ENCODE assay signal across 19 mouse cellular contexts in the genomic region with DNA sequence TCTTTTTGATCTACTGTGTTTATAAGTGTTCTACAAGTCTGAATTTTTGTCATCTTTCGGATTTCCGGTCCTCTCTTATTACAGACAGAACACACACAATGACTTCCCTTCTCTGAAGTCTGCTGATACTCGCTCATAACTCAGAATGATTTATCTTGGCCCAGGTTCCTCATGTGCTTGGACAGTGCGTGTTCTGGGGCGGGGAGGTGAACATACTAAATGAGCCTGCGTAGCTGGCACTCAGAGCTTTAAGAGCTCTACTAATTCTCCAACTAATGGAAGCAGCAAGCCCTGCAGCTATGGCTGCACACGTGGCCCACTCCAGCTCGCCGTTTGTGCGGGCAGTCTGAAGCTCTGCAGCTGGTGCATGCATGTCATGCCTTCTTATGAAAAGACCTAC. TPM values are rescaled to one million over a fixed set of nuclear protein-coding genes. Genes with fewer than 3 reads are reported as not detected.
A peak's percentile ranks its signal among the peaks of the same experiment; 100 is the strongest.
DNase-seq lines count a peak whose midpoint lies in the region; ATAC-seq lines count a peak whose summit lies in the region.
"Had no signal": no experiment of that assay in that cellular context is flagged by ENCODE, and none has a peak within 500 bp of the region (broad histone marks: within the 10 kb centered on the region; RNA-seq: fewer than 3 reads in every experiment).

No protein-coding gene starts in this region.

- peak; percentile 35 for DNase-seq in lung, postnatal 25 days (ENCODE audit: low spot score)
- no peak for DNase-seq in lung, postnatal 14 days
- no peak for DNase-seq in layer of hippocampus, postnatal 10 days (ENCODE audit: low spot score in 2 of 2)
- DNase-seq: adrenal gland, adult 2 months; cerebellum, postnatal 14 days; gastrocnemius, postnatal 25 days; lung, postnatal 10 days; right cerebral cortex, postnatal 4 days; thymus, postnatal 25 days had no signal

- H3K4me3 ChIP-seq in heart, embryonic 16.5 days (ENCODE audit: low read length), result no peak overlapping the region
- H3K4me3 ChIP-seq in heart, embryonic 12.5 days, result no peak overlapping the region
- H3K4me3 ChIP-seq: embryonic facial prominence, embryonic 12.5 days; hindbrain, embryonic 10.5 days; left cerebral cortex, adult 2 months; limb, embryonic 13.5 days had no signal

- H3K27ac ChIP-seq in heart, embryonic 16.5 days (ENCODE audit: low read length), result no peak overlapping the region
- H3K27ac ChIP-seq in heart, embryonic 12.5 days (ENCODE audit: poor library complexity, severe bottlenecking), result no peak overlapping the region
- H3K27ac ChIP-seq: embryonic facial prominence, embryonic 12.5 days; hindbrain, embryonic 10.5 days; left cerebral cortex, adult 2 months; limb, embryonic 13.5 days had no signal

- 71% methylated on average over 10 of the region's 10 CpGs for WGBS in heart, embryonic 16.5 days
- WGBS in heart, embryonic 12.5 days, result 85% methylated on average over 10 of the region's 10 CpGs

- no peaks in the 10 kb centered on the region for H3K9me3 ChIP-seq in heart, embryonic 16.5 days (replicated peaks; ENCODE audit: control insufficient read depth, low read length)
- no peaks in the 10 kb centered on the region for H3K9me3 ChIP-seq in heart, embryonic 12.5 days (replicated peaks)
- H3K9me3 ChIP-seq: embryonic facial prominence, embryonic 12.5 days; hindbrain, embryonic 10.5 days; limb, embryonic 13.5 days had no signal

- no peak overlapping the region for H3K4me2 ChIP-seq in heart, embryonic 16.5 days (ENCODE audit: low read depth, low read length)
- H3K4me2 ChIP-seq in heart, embryonic 12.5 days, result no peak overlapping the region
- H3K4me2 ChIP-seq: embryonic facial prominence, embryonic 12.5 days; limb, embryonic 13.5 days had no signal

- peaks cover 22% of the 10 kb centered on the region for H3K4me1 ChIP-seq in heart, embryonic 16.5 days (ENCODE audit: control insufficient read depth, insufficient read depth, low read length)
- peaks cover 32% of the 10 kb centered on the region for H3K4me1 ChIP-seq in heart, embryonic 12.5 days (replicated peaks)
- H3K4me1 ChIP-seq: embryonic facial prominence, embryonic 12.5 days had no signal

- 0 out of 2 replicates have a peak, but pooled peaks cover 4% of the 10 kb centered on the region for H3K36me3 ChIP-seq in heart, embryonic 16.5 days (ENCODE audit: control insufficient read depth, insufficient read depth)
- H3K36me3 ChIP-seq in heart, embryonic 12.5 days, result peaks cover 5% of the 10 kb centered on the region; the same call in 1 of the 2 replicates

- H3K27me3 ChIP-seq in heart, embryonic 16.5 days (ENCODE audit: control insufficient read depth, insufficient read depth, low read length), result no peaks in the 10 kb centered on the region
- H3K27me3 ChIP-seq in heart, embryonic 12.5 days (replicated peaks), result no peaks in the 10 kb centered on the region
- H3K27me3 ChIP-seq: embryonic facial prominence, embryonic 12.5 days; limb, embryonic 13.5 days had no signal

- 0 out of 2 replicates have a peak, but pooled peaks have one; percentile 28 for ATAC-seq in heart, embryonic 16.5 days (replicated peaks; ENCODE audit: extremely low read depth, insufficient read depth, low FRiP score)
- no peak for ATAC-seq in heart, embryonic 12.5 days (ENCODE audit: insufficient number of reproducible peaks, low FRiP score)
- ATAC-seq in hematopoietic stem cell, adult 5-6 weeks (replicated peaks in 1 of 2; ENCODE audit: insufficient read depth in 1 of 2, low FRiP score in 2 of 2, low TSS enrichment in 1 of 2, low read depth in 1 of 2, poor library complexity in 2 of 2, severe bottlenecking in 2 of 2), result peak; percentile 57 to 59
- ATAC-seq in neutrophil, adult 5-6 weeks (ENCODE audit: extremely low read depth, insufficient number of reproducible peaks, low FRiP score, poor library complexity, severe bottlenecking), result 0 out of 2 replicates have a peak, but pooled peaks have one; percentile 31
- no peak for ATAC-seq in cerebellum, adult (ENCODE audit: insufficient number of reproducible peaks, low FRiP score, low TSS enrichment)
- ATAC-seq: intestine, postnatal 0 days had no signal

- no peak overlapping the region for H3K9ac ChIP-seq in heart, embryonic 16.5 days (ENCODE audit: low read length)
- no peak overlapping the region for H3K9ac ChIP-seq in heart, embryonic 12.5 days
- H3K9ac ChIP-seq: embryonic facial prominence, embryonic 12.5 days; limb, embryonic 13.5 days had no signal

RNA-seq across cellular contexts. Expression of gene Mcmbp, which starts 11.6 kb away (rescaled TPM):
- 37.9 and 38.5 TPM in 2 replicates for polyA plus RNA-seq in heart, embryonic 16.5 days (2015; fragmentation: Nextera tagmentation; extraction: Ambion mirVana)
- 46.6 and 49.4 TPM in 2 replicates for polyA plus RNA-seq in heart, embryonic 12.5 days (2016; fragmentation: Nextera tagmentation; extraction: Ambion mirVana)
- total RNA-seq in hematopoietic stem cell, adult 5-6 weeks (2017), result 51.7 and 61.2 TPM in 2 replicates
- 53.0 and 71.0 TPM in 2 replicates for total RNA-seq in neutrophil, adult 5-6 weeks (2017)
- 10 to 100 TPM; 32.5 to 32.7 TPM for total RNA-seq in layer of hippocampus, postnatal 10 days (2021)

RNA-seq across cellular contexts. Expression of gene Sec23ip, which starts 16.0 kb away (rescaled TPM):
- 27.8 and 28.8 TPM in 2 replicates for polyA plus RNA-seq in heart, embryonic 16.5 days (2015; fragmentation: Nextera tagmentation; extraction: Ambion mirVana)
- polyA plus RNA-seq in heart, embryonic 12.5 days (2016; fragmentation: Nextera tagmentation; extraction: Ambion mirVana), result 36.9 and 39.1 TPM in 2 replicates
- total RNA-seq in hematopoietic stem cell, adult 5-6 weeks (2017), result 29.7 and 38.0 TPM in 2 replicates
- 36.5 and 36.6 TPM in 2 replicates for total RNA-seq in neutrophil, adult 5-6 weeks (2017)
- 10 to 100 TPM; 34.7 to 37.1 TPM for total RNA-seq in layer of hippocampus, postnatal 10 days (2021)

Comparison
In these comparisons a context has a peak if more than half of its experiments do, and no peak if none do; other contexts are left out.
1. ATAC-seq: peak in heart, embryonic 16.5 days (single experiment), hematopoietic stem cell, adult 5-6 weeks (2 of 2) and neutrophil, adult 5-6 weeks (single experiment); none in heart, embryonic 12.5 days (single experiment) and cerebellum, adult (single experiment).